Comparison of ENCODE assay signal across 26 mouse cellular contexts in genomic region chr1:177501288-177501687, GRCm38 (mm10).
"Had no signal": no experiment of that assay in that cellular context is flagged by ENCODE, and none has a peak within 500 bp of the region (broad histone marks: within the 10 kb centered on the region; RNA-seq: fewer than 3 reads in every experiment).

No protein-coding gene starts in this region.

- H3K27ac ChIP-seq: gastrocnemius, adult 2 months; heart, adult 2 months; heart, embryonic 13.5 days; heart, embryonic 15.5 days; hindbrain, embryonic 13.5 days; hindbrain, embryonic 15.5 days; hindbrain, postnatal 0 days; kidney, embryonic 15.5 days; kidney, postnatal 0 days; limb, embryonic 12.5 days; limb, embryonic 15.5 days; liver, embryonic 12.5 days; liver, embryonic 14.5 days had no signal

- H3K9ac ChIP-seq: heart, embryonic 13.5 days; heart, embryonic 15.5 days; hindbrain, embryonic 13.5 days; hindbrain, embryonic 15.5 days; kidney, embryonic 15.5 days; limb, embryonic 12.5 days; limb, embryonic 15.5 days; liver, embryonic 12.5 days; liver, embryonic 14.5 days had no signal

- H3K4me3 ChIP-seq: gastrocnemius, adult 2 months; heart, adult 2 months; heart, embryonic 13.5 days; heart, embryonic 15.5 days; hindbrain, embryonic 13.5 days; hindbrain, embryonic 15.5 days; kidney, embryonic 15.5 days; limb, embryonic 12.5 days; limb, embryonic 15.5 days; liver, embryonic 12.5 days had no signal

- H3K36me3 ChIP-seq: heart, embryonic 13.5 days; heart, embryonic 15.5 days; hindbrain, embryonic 13.5 days; hindbrain, embryonic 15.5 days; kidney, embryonic 15.5 days; limb, embryonic 12.5 days; limb, embryonic 15.5 days; liver, embryonic 12.5 days had no signal

- ATAC-seq: hindbrain, postnatal 0 days; intestine, embryonic 16.5 days; liver, embryonic 12.5 days had no signal

- H3K4me1 ChIP-seq: heart, embryonic 13.5 days; heart, embryonic 15.5 days; hindbrain, embryonic 13.5 days; hindbrain, embryonic 15.5 days; kidney, embryonic 15.5 days; limb, embryonic 15.5 days; liver, embryonic 12.5 days had no signal

- H3K27me3 ChIP-seq: heart, embryonic 13.5 days; heart, embryonic 15.5 days; hindbrain, embryonic 13.5 days; hindbrain, embryonic 15.5 days; kidney, embryonic 15.5 days; limb, embryonic 12.5 days; liver, embryonic 12.5 days had no signal

- H3K9me3 ChIP-seq: heart, embryonic 13.5 days; heart, embryonic 15.5 days; hindbrain, embryonic 13.5 days; hindbrain, embryonic 15.5 days; kidney, embryonic 15.5 days; limb, embryonic 12.5 days; limb, embryonic 15.5 days; liver, embryonic 12.5 days had no signal

- DNase-seq: gastrocnemius, adult 2 months; gastrocnemius, postnatal 10 days; gastrocnemius, postnatal 25 days; heart, adult 11 months; heart, adult 2 months; heart, postnatal 14 days; heart, postnatal 36 days; kidney, adult 11 months; kidney, adult 2 months; kidney, adult 9 months; kidney, postnatal 14 days; kidney, postnatal 36 days; left cerebral cortex, postnatal 4 days had no signal

- H3K4me2 ChIP-seq: heart, embryonic 11.5 days; heart, embryonic 13.5 days; heart, embryonic 15.5 days; hindbrain, embryonic 13.5 days; hindbrain, embryonic 15.5 days; kidney, embryonic 15.5 days; limb, embryonic 12.5 days; limb, embryonic 15.5 days; liver, embryonic 12.5 days had no signal
